Comparison of ENCODE assay signal across 8 mouse cellular contexts in genomic region chr13:23760972-23761864, GRCm38 (mm10). TPM values are rescaled to one million over a fixed set of nuclear protein-coding genes. Genes with fewer than 3 reads are reported as not detected.
DNase-seq lines count a peak whose midpoint lies in the region; TF ChIP-seq lines count a peak whose summit lies in the region.

Hist1h4a (minus strand) TSS chr13:23761230.

- no peak for TF ChIP-seq CTCF in cortical plate, adult 2 months (IDR thresholded peaks at IDR 0.05; ENCODE audit: extremely low read depth, insufficient read depth, low read length)
- no peak for TF ChIP-seq CTCF in left cerebral cortex, adult 2 months (IDR thresholded peaks at IDR 0.05)

- intact Hi-C loops in left cerebral cortex, adult 2 months (cut with DNase I): loop anchor here (1.0 to 5.0 kb wide), 4 partner anchors 140 to 1719 kb away; partner anchors contain the start of genes Abt1, Hist1h2ag, Hist1h2be and Hist1h2bj

- H3K79me2 ChIP-seq in macrophage (ENCODE audit: inconsistent target): no peaks in the 10 kb centered on the region

- WGBS in macrophage (ENCODE audit: missing documents): under 1% methylated on average over 54 of the region's 72 CpGs

- peak within 1 kb of the TSS; percentile 36 for H3K4me3 ChIP-seq in cortical plate, adult 2 months (ENCODE audit: insufficient read depth, low read length)
- H3K4me3 ChIP-seq in left cerebral cortex, adult 2 months: peak within 1 kb of the TSS; percentile 66
- H3K4me3 ChIP-seq in macrophage (ENCODE audit: inconsistent target): peak within 1 kb of the TSS; percentile 31

- peak; percentile 94 for TF ChIP-seq POLR2A in cortical plate, adult 2 months (IDR thresholded peaks at IDR 0.05; ENCODE audit: extremely low read depth, insufficient read depth, low read length)

- H3K4me1 ChIP-seq in cortical plate, adult 2 months (ENCODE audit: control insufficient read depth, insufficient read depth, low read length): no peaks in the 10 kb centered on the region

- H3K36me3 ChIP-seq in macrophage (ENCODE audit: inconsistent target): no peaks in the 10 kb centered on the region

- peak within 1 kb of the TSS; percentile 57; the same call in 1 of the 2 replicates for H3K27ac ChIP-seq in cortical plate, adult 2 months (ENCODE audit: insufficient read depth, low read length)
- peak within 1 kb of the TSS; percentile 87 for H3K27ac ChIP-seq in left cerebral cortex, adult 2 months
- H3K27ac ChIP-seq in macrophage: peak within 1 kb of the TSS; percentile 62

- DNase-seq in adipocyte (ENCODE audit: low spot score): peak; percentile 93
- DNase-seq in gastrocnemius, adult 8-10 months (ENCODE audit: low spot score in 2 of 2): peak; percentile 82 to 87
- DNase-seq in hindlimb bud, embryonic 11.5 days (ENCODE audit: extremely low spot score, low read depth, low spot score): peak; percentile 94
- DNase-seq in left cerebral cortex, adult 2 months (ENCODE audit: extremely low spot score in 1 of 2, low spot score in 2 of 2): peak; percentile 98 to 99
- peak; percentile 94 for DNase-seq in retina, postnatal 7 days (ENCODE audit: low read depth, low spot score)
- peak; percentile 90 to 98 for DNase-seq in urinary bladder, adult 18-20 months (ENCODE audit: low spot score in 2 of 2)

RNA-seq across cellular contexts. Expression of gene Hist1h4a, which starts in this region (rescaled TPM):
- polyA plus RNA-seq in cortical plate, adult 2 months (2012; rRNA removed): 4.2 and 9.6 TPM in 2 replicates
- total RNA-seq in gastrocnemius, adult 8-10 months (2022): 1 to 10 TPM in 3 of 4 experiments, under 1 TPM in 1; 0.82 to 3.3 (median 1.8) TPM
- 10 to 100 TPM; 53.1 to 70.3 TPM for total RNA-seq in left cerebral cortex, adult 2 months (2021)
- total RNA-seq in macrophage (2018; cell fraction: chromatin; rRNA removed): 10 to 100 TPM in 1 of 26 experiments, 1 to 10 TPM in 13, not detected in 12; 1.7 to 19.1 (median 4.2) TPM
- 10 to 100 TPM in 19 of 26 experiments, 1 to 10 TPM in 7; 5.3 to 39.2 (median 14.2) TPM for total RNA-seq in macrophage (2018; cell fraction: cytosol; rRNA removed)
- total RNA-seq in macrophage (2018; cell fraction: nucleus; rRNA removed): 10 to 100 TPM in 3 of 26 experiments, 1 to 10 TPM in 17, not detected in 6; 1.7 to 19.3 (median 5.2) TPM
- not detected in 3 replicates for polyA plus RNA-seq in macrophage (2018)

Comparison
In these comparisons a context has a peak if more than half of its experiments do, and no peak if none do; other contexts are left out.
1. Peak in every context shown above with its lines: DNase-seq, H3K4me3 ChIP-seq and H3K27ac ChIP-seq.
2. RNA of gene Hist1h4a (total RNA-seq): 53.1 to 70.3 TPM in left cerebral cortex, adult 2 months; 0.82 to 3.3 TPM in gastrocnemius, adult 8-10 months; every median in the first group is over 10 times any median in the second.